Mouse (Mus musculus) heart, embryonic 12.5 days (tissue): Measurements from ENCODE around the gene AI182371. TPM values are rescaled to one million over a fixed set of nuclear protein-coding genes. Genes with fewer than 3 reads are reported as not detected.

ENCODE experiments used
- ATAC-seq: fragments of 200-750 bp; cut with Nextera tagmentation; 2 replicates; pipeline ENCODE4 v1.8.0; 2017; ENCODE audit warnings: moderate TSS enrichment, moderate library complexity; ENCODE audit not compliant: insufficient number of reproducible peaks, low FRiP score
- H3K27ac ChIP-seq: fragments of 300-500 bp; sonication (generic); 2 replicates; pipeline ENCODE4 v1.5.1; 2016; ENCODE audit warnings: mild to moderate bottlenecking, moderate library complexity; ENCODE audit not compliant: poor library complexity, severe bottlenecking
- H3K27me3 ChIP-seq: fragments of 300-500 bp; sonication (generic); replicated peaks from 2 replicates; pipeline ENCODE4 v1.6.1; 2016; ENCODE audit warnings: mild to moderate bottlenecking, moderate library complexity
- H3K36me3 ChIP-seq: fragments of 300-500 bp; sonication (generic); 2 replicates; pipeline ENCODE4 v1.6.1; 2016; ENCODE audit warnings: mild to moderate bottlenecking, moderate library complexity
- H3K4me1 ChIP-seq: fragments of 300-500 bp; sonication (generic); replicated peaks from 2 replicates; pipeline ENCODE4 v1.6.1; 2016; ENCODE audit warnings: mild to moderate bottlenecking
- H3K4me2 ChIP-seq: fragments of 300-500 bp; sonication (generic); 2 replicates; pipeline ENCODE4 v1.6.1; 2016; ENCODE audit warnings: mild to moderate bottlenecking, moderate library complexity
- H3K4me3 ChIP-seq: fragments of 300-500 bp; sonication (generic); 2 replicates; pipeline ENCODE4 v1.5.1; 2016; ENCODE audit warnings: mild to moderate bottlenecking
- H3K9ac ChIP-seq: fragments of 300-500 bp; sonication (generic); 2 replicates; pipeline ENCODE4 v1.6.1; 2016; ENCODE audit warnings: mild to moderate bottlenecking, moderate library complexity
- H3K9me3 ChIP-seq: fragments of 300-500 bp; sonication (generic); replicated peaks from 2 replicates; pipeline ENCODE4 v1.6.1; 2016; ENCODE audit warnings: mild to moderate bottlenecking, moderate library complexity
- WGBS: fragments of 180-500 bp; shearing (Covaris S2); methylation state at CpG from one replicate; pipeline ENCODE4 v1.1.7; 2016; 5-methylcytosine and 5-hydroxymethylcytosine counted together
- polyA plus RNA-seq: library from polyadenylated mRNA; unstranded; fragments of >200 nt; fragmentation: Nextera tagmentation; extraction: Ambion mirVana; gene quantifications from 2 replicates; pipeline ENCODE4 v1.2.1, GENCODE M21; 2016

Gene AI182371
- polyA plus RNA-seq, result 0.31 and 0.47 TPM in 2 replicates

DNA sequence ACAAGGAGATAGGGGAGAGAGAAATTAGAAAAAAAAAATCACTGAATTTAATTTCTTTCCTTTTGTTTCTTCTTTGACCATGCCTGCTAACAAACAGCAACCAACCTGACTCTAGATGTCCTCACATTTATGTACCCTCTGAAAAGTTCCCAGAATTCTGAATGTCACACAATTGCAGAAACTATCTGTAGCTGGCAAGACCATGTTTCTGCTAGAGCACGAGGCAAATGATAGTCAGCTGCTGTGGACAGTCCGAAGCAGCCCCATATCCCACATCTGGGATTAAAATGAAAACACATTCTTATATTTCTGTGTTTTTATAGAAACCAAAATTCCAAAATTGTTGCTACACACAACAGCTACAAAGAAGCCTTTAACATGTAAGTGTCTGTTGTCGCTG, at the start of gene AI182371:
Gene AI182371 (minus strand): TSS at position 101 of the 400 bp plus-strand sequence.
- Histone ChIP-seq H3K27me3 (no peaks in the 10 kb centered on the region), H3K4me1 (0 out of 2 replicates have a peak, but pooled peaks cover 5% of the 10 kb centered on the region), H3K9ac (no peak within 1 kb of the TSS), H3K4me2 (no peak within 1 kb of the TSS), H3K36me3 (no peaks in the 10 kb centered on the region), H3K27ac (no peak within 1 kb of the TSS), H3K9me3 (no peaks in the 10 kb centered on the region), H3K4me3 (no peak within 1 kb of the TSS)
- WGBS, result 88% methylated on average over 3 of the region's 3 CpGs
- ATAC-seq, result no peak

DNA sequence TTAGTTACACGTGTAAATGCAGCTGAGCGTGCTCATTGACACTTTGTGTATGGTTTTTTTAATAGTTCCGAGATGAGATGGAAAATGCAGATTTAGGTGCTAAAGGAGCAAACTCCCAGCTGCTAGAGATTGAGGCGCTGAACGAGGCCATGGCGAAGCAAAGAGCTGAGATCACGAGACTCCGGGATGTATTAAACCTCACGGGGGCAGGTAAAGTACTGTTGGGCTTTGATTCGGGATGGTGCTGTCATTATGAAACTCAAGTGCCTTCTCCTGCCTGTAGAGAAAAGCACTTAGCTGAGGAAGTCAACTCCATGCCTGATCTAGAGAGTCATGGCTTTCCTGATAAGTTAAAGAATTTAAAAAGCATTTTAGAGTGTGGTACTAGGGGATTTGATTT, 47.5 kb upstream of the AI182371 start:
- H3K27me3 ChIP-seq, result no peaks in the 10 kb centered on the region
- no peak for ATAC-seq
- H3K36me3 ChIP-seq, result peaks cover 88% of the 10 kb centered on the region
- H3K9ac ChIP-seq, result no peak overlapping the region
- no peak overlapping the region for H3K27ac ChIP-seq
- WGBS, result 87% methylated on average over 10 of the region's 10 CpGs
- no peak overlapping the region for H3K4me3 ChIP-seq
- peaks cover 10% of the 10 kb centered on the region for H3K4me1 ChIP-seq
- no peaks in the 10 kb centered on the region for H3K9me3 ChIP-seq
- H3K4me2 ChIP-seq, result no peak overlapping the region

DNA sequence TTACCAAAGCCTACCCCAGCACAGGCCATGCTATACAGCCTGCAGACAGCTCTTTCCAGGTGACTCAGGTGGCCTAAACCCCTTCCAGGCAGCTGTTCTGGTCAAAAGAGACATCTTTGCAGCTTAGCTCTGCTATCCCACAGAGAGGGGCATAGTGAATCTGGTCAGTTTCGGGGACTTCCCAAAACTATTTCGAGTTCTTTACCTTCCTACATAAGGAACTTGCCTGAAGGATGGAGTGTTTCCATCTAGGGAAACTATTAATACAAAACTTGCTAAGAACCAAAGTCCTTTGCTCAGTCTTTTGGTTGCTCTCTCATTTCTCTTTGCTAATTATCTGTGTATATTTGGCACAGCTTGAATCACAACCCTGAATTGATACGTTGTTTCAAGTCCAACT, 40.3 kb upstream of the AI182371 start:
- H3K4me3 ChIP-seq, result no peak overlapping the region
- ATAC-seq, result no peak
- no peaks in the 10 kb centered on the region for H3K9me3 ChIP-seq
- 0 out of 2 replicates have a peak, but pooled peaks cover 3% of the 10 kb centered on the region for H3K4me1 ChIP-seq
- H3K27ac ChIP-seq, result no peak overlapping the region
- H3K36me3 ChIP-seq, result peaks cover 85% of the 10 kb centered on the region
- 93% methylated on average over 3 of the region's 3 CpGs for WGBS
- no peak overlapping the region for H3K4me2 ChIP-seq
- no peaks in the 10 kb centered on the region for H3K27me3 ChIP-seq
- H3K9ac ChIP-seq, result no peak overlapping the region

DNA sequence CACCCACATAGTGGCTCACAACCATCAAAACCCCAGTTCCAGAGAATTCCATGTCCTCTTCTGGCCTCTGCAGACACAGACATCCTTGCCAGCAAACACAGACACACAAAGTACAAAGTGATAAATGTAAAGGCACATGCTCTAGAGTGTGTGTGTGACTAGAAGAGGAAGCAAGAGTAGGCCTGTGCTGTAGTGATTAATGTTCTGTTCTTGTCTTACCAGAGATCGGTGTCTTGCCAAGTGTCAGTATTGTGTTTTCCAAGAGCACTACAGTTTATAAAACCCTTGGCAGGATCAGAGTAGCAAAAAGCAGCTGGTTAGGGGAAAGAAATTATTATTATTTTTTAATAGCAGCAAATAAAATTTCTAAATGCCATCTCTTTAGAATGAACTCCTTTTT, 37.2 kb upstream of the AI182371 start:
- WGBS, result 90% methylated on average over 1 of the region's 1 CpGs
- Histone ChIP-seq H3K9me3 (no peaks in the 10 kb centered on the region), H3K4me3 (no peak overlapping the region), H3K36me3 (peaks cover 78% of the 10 kb centered on the region), H3K27ac (no peak overlapping the region), H3K4me2 (no peak overlapping the region), H3K27me3 (no peaks in the 10 kb centered on the region), H3K9ac (no peak overlapping the region), H3K4me1 (no peaks in the 10 kb centered on the region)
- ATAC-seq, result no peak

DNA sequence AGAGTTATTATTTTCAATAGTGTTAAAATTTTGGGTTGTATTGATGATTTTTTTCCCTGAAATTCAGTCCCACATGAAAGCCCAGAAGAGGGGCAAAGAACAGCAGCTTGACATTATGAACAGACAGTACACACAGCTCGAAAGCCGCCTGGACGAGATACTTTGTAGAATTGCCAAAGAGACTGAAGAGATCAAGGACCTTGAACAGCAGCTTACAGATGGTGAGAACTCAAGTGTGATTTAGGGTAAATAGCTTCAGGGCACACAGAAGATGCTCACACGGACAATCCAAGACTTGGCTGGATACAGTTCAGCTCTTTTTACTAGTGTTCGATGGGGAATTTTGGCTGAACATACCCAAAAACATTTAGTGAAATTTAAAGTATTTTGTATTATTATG, 32.5 kb upstream of the AI182371 start:
- Histone ChIP-seq H3K4me3 (no peak overlapping the region), H3K27me3 (no peaks in the 10 kb centered on the region), H3K9ac (no peak overlapping the region), H3K36me3 (peaks cover 37% of the 10 kb centered on the region), H3K9me3 (no peaks in the 10 kb centered on the region), H3K4me1 (peaks cover 15% of the 10 kb centered on the region), H3K4me2 (no peak overlapping the region), H3K27ac (no peak overlapping the region)
- WGBS, result 84% methylated on average over 5 of the region's 5 CpGs
- ATAC-seq, result no peak

DNA sequence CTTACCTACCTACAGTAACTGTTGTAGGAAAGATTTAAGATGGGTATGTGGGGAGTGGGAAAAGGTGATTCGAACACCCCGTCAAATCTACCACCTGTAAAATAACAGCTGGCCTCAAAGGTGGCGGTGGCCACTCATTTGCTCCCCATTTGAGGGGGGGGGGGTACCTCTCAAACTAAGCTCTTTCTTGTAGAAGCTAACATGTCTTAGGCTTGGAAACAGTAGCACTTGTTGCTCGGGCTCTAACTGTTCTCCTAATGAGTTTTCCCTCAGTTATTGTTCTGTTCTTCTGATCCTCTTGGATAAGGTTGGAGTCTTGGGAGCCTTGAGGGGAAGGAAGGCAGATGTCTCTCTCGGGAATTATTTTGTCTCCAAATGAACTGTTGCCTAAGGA, 31.3 kb upstream of the AI182371 start:
- Histone ChIP-seq H3K4me3 (peak overlapping the region; percentile 53), H3K4me2 (peak overlapping the region; percentile 84), H3K4me1 (peaks cover 15% of the 10 kb centered on the region), H3K9me3 (no peaks in the 10 kb centered on the region), H3K27me3 (no peaks in the 10 kb centered on the region), H3K27ac (peak overlapping the region; percentile 80), H3K36me3 (peaks cover 26% of the 10 kb centered on the region), H3K9ac (peak overlapping the region; percentile 73)
- ATAC-seq, result no peak
- WGBS, result 16% methylated on average over 5 of the region's 5 CpGs

DNA sequence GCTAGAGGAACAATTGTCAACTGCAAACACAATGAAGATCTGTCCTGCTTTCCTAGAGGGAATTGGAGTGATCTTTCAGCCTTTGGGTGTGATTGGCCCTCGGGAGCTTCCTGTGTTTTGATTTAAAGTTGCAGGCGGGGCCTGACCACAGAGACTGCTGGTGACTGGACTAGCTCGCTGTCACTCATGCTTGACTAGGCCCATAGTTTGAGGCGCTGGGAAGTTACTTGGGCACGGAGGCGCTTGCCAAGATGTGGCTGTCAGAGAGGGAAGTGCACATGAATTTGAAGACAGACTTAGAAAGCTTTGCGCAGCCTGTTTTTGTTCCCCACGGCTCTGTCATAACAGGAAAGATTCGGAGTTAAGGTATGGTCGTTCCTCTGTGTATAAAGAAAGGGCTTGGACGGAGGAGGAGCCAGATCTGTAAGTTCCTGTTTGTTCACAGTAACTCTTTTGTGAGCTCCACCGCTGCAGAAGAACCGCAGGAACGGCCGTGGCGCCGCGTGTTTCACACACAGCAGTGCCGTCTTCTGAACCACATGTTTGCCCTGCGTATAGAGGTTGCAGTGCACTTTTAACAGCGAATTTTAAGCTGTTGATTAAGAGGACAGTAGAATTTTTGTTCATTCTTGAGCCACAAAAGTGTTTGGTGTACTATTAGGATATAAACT, 30.8 kb upstream of the AI182371 start:
- H3K36me3 ChIP-seq, result peaks cover 20% of the 10 kb centered on the region; the same call in 1 of the 2 replicates
- peak overlapping the region; percentile 73 for H3K9ac ChIP-seq
- peak overlapping the region; percentile 80 for H3K27ac ChIP-seq
- no peaks in the 10 kb centered on the region for H3K9me3 ChIP-seq
- peak overlapping the region; percentile 53 for H3K4me3 ChIP-seq
- peaks cover 15% of the 10 kb centered on the region for H3K4me1 ChIP-seq
- H3K4me2 ChIP-seq, result peak overlapping the region; percentile 84
- under 1% methylated on average over 21 of the region's 21 CpGs for whole genome bisulfite sequencing
- H3K27me3 ChIP-seq, result no peaks in the 10 kb centered on the region
- ATAC-seq, result peak; percentile 97

DNA sequence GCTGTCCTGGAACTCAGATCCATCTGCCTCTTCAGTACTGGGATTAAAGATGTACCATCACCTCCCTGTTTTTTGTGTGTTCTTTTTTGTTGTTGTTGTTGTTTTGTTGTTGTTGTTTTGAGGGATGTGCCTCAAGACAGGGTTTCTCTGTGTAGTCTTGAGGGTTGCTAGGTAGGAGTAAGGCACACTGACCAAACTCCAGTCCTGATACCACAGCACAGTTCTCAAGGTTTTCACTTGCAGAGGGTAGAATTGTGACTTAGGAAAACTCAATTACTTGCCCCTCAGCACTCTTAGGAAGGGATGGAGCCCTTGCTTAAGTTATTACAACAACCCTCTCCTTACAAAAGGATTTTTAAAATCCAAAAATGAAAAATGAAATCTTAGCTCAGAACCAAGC, 30.1 kb upstream of the AI182371 start:
- peaks cover 15% of the 10 kb centered on the region for H3K4me1 ChIP-seq
- no peaks in the 10 kb centered on the region for H3K9me3 ChIP-seq
- H3K4me2 ChIP-seq, result no peak overlapping the region
- H3K9ac ChIP-seq, result no peak overlapping the region
- no peak overlapping the region for H3K27ac ChIP-seq
- ATAC-seq, result no peak
- H3K27me3 ChIP-seq, result no peaks in the 10 kb centered on the region
- H3K4me3 ChIP-seq, result no peak overlapping the region
- H3K36me3 ChIP-seq, result peaks cover 16% of the 10 kb centered on the region; the same call in 1 of the 2 replicates

DNA sequence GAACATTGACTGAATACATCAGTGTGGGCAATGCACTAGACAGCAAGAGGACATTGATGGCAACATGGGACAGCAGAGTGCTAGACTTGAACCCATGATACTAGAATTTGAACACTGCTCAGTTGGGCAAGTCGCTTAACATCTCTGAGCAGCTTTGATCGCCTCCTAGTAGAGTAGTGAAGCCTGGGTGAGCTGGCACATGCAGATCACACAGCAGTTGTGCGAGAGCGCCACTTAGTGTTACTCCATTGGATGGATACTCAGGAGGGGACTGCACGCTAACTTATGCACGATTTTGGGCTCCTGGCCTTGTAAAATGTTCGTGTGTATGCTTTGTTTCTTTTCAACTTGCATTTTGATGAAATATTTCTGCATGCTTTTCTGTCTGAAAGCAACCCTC, 23.4 kb upstream of the AI182371 start:
- Histone ChIP-seq H3K27ac (no peak overlapping the region), H3K4me3 (no peak overlapping the region), H3K36me3 (peaks cover 11% of the 10 kb centered on the region), H3K9ac (no peak overlapping the region), H3K4me2 (no peak overlapping the region), H3K9me3 (no peaks in the 10 kb centered on the region), H3K4me1 (peaks cover 6% of the 10 kb centered on the region; the same call in 1 of the 2 replicates), H3K27me3 (no peaks in the 10 kb centered on the region)
- no peak for ATAC-seq
- 75% methylated on average over 7 of the region's 7 CpGs for WGBS

DNA sequence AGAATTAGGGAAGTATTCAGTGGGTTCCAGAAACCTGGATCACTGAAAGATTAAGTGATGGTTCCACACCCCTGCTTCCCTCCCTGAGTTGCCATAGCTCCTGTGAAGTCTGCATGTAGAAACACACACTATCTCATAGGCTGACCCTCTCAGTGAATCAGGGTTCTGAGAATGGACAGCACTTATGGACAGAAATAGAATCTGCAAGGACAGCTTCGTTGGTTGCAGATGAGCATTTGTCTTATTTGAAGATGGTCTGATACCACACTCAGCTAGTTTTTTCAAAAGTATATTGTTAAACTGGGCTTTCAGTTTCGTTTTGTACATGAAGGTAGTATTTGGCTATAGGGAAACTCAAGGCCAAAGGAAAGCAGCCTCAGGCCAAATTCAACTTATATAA, 9.2 kb upstream of the AI182371 start:
- no peak overlapping the region for H3K4me3 ChIP-seq
- no peak overlapping the region for H3K27ac ChIP-seq
- H3K27me3 ChIP-seq, result no peaks in the 10 kb centered on the region
- ATAC-seq, result no peak
- H3K4me1 ChIP-seq, result 0 out of 2 replicates have a peak, but pooled peaks cover 3% of the 10 kb centered on the region
- H3K9me3 ChIP-seq, result no peaks in the 10 kb centered on the region
- no peak overlapping the region for H3K4me2 ChIP-seq
- WGBS, result 69% methylated on average over 2 of the region's 2 CpGs
- H3K9ac ChIP-seq, result no peak overlapping the region
- no peaks in the 10 kb centered on the region for H3K36me3 ChIP-seq

DNA sequence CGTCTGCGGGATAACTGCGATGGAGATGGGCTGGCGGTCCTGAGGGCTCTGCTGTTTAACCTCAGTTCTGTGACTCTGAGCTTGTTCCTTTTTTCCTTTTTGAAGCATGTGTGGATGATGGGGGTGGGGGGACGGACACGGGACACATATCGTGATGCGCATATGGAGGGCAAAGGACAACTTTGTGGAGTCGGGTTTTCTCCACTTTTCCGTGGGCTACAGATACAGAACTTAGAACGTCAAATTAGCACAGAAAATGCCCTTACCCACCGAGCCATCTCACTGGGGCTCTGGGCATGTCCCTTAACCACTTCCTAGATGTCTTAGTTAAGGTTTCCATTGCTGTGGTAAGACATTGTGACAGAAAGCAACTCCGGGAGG, 8.6 kb upstream of the AI182371 start:
- peak overlapping the region; percentile 65; the same call in 1 of the 2 replicates for H3K27ac ChIP-seq
- 0 out of 2 replicates have a peak, but pooled peaks cover 3% of the 10 kb centered on the region for H3K4me1 ChIP-seq
- H3K4me2 ChIP-seq, result peak overlapping the region; percentile 84
- no peaks in the 10 kb centered on the region for H3K27me3 ChIP-seq
- ATAC-seq, result no peak
- no peaks in the 10 kb centered on the region for H3K36me3 ChIP-seq
- H3K4me3 ChIP-seq, result peak overlapping the region; percentile 68
- no peaks in the 10 kb centered on the region for H3K9me3 ChIP-seq
- peak overlapping the region; percentile 66 for H3K9ac ChIP-seq
- WGBS, result 2% methylated on average over 13 of the region's 13 CpGs
